Mouse (Mus musculus): ENCODE results near the gene Sept9.
"Not testable (repeated sequence)": the region's sequence is repeated elsewhere in the genome, so short reads cannot be mapped to it uniquely, and the experiment has no call there.

Sept9 gene

DNA sequence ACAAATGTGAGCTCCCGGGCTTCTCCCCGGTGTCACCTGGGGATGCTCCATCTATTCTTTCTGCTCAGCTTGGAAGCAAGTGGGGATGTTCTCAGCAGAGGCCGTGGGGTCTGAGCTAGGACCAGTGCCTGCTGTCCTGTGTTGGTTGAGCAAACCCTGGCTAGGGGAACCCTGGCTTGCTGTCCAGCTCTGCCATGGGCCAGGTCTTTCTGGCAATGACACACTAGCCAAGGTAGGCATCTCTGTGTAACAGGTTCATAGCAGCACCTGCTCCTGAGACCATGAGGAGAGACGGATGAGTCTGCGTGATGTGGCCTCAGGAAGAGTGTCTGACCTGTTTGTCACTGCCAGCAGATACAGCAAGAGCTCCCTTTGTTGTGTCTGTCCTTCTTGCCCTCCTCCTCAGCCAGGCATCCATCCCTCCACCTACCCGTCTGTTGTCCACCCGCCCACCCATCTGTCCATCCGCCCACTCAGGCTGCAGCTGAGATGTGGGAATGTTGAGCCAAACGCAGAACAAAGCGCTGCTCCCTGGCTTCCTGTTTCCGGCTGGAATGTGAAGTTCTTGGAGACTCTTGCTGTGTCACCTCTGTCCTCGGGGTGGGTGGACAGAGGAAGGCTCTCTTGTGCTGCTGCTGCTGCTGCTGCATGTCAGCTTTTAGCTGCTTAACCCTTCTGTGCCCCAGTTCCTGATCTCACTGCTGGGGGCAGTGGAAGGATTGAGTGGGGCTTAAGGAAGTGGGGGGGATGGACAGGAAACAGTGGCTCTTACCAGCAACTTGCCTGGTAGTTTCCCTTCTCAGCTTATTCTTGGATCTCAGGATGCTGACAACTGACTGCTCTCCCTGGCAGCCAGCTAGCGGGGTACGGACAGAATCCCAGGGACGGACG lies 117.2 kb downstream of the Sept9 start:
- no peak for DNase-seq

DNA sequence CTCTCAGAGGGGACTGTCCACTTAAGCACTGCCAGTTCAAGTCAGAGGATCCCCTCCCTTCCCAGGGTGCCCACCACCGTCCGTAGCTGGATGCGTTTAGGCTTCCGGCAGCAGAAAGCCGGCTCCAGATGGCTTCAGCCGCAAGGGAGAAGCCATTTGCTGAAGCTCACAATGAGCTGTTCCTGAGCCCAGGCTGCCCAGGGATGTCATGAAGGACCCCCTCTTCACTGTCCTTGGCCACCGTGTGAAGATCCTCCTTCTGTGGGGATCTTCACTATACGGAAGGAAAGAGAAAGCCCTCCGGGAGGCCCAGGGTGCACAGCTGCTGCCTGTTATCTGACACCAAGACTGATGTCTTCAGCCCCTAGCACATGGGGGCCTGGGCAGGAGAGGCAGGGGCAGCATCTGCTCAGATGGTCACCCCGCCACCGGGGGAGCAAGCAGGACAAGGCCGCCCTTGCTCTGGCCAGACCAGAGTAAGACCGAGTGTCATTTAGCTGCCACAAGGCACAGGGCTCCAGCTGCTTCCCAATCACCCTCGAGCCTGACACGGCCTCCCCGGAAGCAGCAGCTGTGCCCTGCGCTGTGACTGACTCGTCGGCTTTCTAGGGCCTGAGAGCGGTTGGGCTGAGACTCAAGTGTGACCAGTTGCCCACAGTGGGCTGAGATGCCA lies 118.1 kb downstream of the Sept9 start:
- no peak for DNase-seq

DNA sequence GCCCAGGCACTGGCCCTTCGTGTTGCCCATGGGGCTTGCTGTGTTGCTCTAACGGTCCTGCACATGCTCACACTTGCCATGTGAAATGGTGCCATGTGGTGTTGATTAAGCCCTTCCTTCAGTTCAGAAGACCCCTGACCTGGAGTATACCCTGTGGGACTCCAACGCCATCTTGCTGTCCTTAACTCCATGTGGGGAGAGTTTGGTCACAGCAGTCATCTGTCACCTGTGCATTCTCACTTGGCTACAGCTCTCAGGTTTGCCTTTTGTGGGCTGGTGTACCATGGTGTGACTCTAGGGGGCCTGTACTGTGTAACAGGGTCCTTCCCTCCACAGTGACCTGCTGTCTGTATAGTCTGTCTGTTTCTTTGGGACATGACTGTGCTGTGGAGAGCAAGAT lies 118.7 kb downstream of the Sept9 start:
- no peak for DNase-seq

DNA sequence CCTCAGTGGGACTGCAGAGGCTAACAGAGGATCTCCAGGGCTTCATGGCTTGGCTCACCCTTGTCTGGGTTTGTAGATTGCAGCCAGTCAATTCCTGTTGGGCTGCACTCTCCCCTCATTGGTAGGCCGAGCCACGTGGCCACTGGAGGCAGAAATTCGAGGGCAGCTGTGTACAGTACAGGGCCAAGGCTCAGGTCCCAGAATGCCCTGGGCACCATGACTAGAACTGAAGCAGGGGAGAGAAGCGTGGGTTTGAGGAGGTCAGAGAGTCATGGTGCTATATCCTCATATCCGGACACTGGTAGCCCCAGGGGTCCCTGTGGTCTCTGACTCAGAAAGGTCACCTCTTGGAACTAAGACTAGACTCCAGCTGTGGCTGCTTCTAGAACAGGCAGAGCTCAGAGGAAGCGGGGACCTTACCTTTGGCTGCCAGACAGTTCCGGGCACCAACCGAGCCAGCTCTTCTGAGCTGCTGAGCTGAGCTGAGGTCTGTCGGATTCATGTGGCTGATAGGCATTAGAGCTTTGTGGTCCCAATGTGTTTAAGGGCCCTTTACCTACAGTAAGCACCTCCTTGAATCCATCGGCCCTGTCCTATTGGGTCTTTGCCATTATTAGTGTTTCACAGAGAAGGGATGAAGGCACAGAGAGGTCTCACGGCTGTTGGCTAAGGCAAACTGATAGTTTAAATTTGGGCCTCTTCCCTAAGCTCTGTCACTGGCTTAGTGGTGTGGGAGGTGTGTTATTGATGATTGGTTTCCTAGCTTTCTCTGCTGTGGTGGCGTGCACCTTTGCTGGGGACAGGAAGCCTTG lies 119.5 kb downstream of the Sept9 start:
- DNase-seq = no peak

DNA sequence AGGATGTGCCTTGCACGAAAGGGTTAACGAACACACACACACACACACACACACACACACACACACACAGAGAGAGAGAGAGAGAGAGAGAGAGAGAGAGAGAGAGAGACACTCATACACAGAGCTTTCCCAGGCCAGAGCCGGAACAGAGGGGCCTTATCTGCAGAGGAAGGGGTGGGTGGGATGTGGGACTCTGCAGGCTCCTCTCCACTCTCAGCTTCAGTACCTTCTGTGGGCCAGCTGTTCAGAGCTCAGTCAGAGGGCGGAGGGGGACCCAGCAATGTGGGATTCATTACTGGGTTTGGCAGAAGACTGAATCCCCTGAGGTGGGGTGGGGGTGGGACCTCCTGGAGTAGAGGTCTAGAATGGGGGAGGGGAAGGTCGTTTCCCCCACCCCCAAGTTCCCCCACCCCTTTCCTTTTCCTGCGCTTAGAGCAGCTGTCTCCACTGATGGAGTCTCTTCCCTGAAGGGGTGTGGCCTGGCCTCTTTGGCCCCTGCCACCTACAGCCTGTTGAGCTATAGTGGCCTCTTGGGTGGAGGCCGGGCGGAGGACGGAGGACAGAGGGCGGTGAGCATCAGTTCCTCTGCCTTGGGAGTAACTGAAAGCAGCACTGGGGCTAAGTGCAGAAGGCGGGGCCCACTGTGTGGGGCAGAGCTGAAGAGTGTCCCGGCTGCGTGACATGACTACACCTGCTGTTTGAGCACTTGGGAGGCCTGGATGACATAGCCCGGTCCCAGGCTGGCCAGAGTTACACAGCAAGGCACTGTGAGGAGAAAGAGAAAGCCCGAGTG lies 120.3 kb downstream of the Sept9 start:
- DNase-seq = no peak

DNA sequence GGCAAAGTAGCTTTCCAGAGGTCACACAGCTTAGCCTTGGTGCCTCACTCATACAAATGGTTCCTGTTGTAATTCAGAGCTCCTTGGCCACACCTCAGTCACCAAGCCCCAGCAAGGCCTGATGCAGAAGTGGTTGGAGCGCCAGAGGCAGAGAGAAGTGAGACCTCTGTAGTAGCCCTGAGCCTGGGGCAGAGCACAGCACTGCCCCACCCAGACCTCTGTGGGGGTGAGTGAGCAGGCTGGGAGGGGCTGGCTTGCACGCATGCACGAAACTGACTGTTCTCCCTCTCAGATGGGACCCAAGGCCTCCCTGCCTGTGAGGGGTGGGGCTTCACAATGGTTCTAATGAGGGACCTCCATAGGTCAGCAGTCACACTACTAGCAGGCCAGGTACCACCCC lies 121.0 kb downstream of the Sept9 start:
- no peak for DNase-seq

DNA sequence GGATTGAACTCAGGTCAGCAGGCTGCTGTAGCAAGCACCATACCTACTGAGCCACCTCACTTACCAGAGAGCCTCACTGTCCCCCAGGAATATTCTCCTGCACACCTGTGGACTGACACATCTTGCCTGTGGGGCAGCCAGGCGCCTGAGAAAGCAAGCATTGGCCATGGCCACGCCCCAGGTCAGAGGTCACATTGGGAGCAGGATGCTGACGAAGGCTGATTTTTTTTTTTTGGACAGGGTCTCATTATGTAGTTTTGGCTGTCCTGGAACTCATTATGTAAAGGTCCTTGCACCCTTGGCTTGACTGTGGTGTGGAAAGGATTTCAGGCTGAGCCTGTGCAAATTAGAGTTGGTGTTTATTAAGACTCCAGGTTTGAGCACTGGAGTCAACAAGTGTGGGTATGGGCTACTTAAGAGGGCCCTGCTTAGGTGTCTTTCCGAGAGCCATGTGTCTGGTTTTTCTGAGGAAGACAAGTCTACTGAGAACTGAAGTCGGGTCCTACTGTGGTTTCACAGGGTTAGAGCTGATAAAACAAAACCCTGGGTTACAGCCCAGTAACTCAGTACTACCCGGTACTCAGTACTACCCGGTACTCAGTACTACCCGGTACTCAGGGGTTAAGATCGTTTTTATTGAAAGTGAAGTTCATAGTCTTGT lies 122.0 kb downstream of the Sept9 start:
- peak in 1 of 2 experiments; percentile 53 for DNase-seq

DNA sequence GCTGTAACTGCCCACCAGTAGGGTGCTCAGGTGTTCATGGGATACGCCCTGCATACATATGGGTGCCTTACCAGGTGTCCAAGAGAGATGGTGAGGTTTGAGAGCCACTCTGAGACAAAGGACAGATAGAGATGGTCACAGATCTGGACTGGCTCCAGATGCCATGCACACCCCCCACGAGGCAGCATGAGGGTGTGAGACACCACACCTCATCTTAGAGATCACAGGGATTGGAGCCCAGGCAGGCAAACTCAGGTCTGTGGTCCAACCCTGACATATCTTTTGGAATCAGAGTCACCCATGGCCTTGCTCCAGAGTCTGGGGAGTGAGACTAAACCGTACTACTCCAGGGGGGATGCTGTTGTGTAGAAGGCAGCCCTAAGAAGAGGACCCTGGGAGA lies 122.8 kb downstream of the Sept9 start:
- DNase-seq = no peak

DNA sequence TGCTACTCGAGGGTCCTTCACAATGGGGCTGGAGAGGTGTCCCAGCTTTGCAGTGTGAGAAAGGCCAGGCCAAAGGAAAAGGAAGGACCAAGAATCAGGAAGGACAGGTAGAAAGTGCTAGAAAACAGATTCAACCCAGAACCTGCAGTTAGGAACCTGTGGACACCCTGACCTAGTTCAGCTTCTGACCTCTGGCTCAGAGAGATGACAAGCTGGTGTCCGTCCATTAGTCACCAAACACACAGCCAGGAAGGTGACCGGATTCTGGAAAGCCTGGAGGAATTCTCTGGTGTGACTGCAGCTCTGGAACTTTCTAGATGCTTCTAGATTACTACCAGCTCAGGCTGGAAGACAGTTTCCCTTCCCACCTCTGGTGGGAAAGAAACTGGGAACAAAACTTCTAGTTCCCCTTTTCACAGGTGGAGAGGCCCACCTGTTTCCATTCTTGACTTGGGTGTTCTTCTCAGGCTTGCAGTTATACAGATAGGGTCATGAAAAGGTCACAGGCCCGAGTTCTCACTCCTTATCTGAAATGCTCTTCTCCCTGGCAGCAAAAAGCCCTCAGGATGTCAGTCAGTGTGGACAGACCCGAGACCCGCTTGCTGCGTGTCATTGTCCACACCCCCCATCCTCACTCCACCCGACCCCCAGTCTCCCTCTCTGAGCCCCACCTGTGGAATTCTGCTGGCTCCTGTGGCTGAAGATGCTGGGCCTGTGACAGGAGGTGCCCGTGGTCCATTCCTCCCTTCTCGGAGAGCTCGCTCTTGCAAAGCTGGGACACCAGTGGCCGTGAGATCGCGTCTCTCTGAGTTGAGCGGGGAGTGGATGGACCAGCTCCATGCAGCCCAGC lies 123.5 kb downstream of the Sept9 start:
- DNase-seq = no peak

DNA sequence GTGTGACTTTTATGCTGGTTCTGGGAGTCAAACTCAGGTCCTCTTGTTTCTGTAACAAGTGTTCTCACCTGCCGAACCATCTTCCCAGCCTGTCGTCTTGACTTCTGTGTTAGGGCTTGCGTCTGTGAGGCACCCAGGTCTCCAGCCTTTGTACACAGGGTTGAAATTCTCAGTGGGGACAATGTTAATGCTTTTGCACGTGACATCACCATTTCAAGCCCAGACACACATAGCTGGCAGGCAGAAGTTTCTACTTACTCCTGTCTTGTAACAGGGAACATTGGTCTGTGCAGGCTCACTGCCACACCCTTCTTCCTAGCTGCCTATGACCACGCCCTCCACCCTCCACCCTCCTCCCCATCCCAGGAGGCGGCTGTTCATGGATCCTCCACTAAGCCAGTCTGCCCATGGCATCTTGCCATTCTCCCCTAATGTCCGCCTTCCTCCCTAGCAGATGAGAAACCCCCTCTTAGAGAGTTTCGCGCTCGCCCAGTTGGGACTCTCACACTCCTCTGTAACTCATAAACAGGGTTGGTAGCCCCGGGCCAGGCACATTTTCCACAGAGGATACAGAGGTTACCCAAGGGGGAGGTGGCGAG lies 124.6 kb downstream of the Sept9 start:
- no peak for DNase-seq

DNA sequence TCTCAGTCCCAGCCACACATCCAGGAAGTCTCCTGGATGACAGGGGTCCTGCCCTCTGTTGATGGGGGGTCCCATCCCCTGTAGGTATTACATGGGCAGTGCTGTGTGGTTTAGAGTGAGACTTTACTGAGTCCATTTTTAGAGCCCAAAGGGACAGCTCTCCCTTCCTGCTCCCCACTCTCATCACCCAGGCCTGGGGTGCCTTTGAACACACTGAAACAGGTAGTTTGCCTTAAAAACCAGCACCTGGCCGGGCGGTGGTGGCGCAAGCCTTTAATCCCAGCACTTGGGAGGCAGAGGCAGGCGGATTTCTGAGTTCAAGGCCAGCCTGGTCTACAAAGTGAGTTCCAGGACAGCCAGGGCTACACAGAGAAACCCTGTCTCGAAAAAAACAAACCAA lies 125.3 kb downstream of the Sept9 start:
- not testable (repeated sequence) for DNase-seq

DNA sequence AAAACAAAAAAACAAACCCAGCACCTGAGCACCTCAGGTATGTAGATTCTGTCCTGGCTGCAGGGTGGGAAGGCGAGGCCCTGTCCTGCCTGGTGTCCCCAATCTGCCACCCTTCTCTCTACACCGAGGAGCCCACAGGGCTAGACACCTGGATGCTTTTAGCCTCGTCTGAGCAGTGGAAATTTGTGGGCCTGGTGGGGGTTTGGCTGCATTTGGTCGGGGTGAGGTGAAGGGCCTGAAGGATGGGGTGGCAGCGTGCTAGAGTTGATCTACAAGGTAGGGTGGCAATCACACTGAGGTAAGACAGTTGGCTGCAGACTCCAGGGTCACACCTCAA lies 125.6 kb downstream of the Sept9 start:
- no peak for DNase-seq

DNA sequence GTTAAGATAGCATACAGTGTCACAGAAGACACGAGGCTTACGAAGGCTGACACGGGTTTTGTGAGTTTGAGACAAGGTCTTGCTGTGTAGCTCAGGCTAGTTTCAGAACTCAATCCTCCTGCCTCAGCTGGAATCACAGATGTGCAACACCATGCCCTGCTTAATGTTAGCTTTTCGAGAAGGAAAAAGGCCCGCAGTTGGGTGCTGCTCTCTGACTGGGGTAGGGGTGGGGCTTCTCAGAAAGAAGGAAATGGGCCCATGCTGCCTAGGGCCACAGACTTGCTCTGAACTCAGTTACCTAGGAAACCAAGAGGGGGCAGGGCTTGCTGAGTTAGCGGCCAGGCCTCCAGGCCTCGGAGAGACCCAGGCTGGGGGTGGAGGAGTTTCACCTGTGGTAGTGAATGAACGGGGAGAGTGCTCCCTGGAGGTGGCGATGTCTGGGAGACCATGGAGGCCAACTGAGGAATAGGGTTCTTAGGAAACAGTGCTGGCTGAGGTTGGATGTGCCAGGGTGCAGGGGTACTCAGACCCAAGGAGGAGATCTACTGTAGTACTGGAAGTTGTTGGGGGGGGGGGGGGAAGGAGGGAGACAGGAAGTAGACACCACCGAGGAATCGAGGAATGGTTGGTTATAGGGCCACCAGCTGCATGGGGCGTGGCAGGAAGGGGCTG lies 126.1 kb downstream of the Sept9 start:
- DNase-seq = no peak

DNA sequence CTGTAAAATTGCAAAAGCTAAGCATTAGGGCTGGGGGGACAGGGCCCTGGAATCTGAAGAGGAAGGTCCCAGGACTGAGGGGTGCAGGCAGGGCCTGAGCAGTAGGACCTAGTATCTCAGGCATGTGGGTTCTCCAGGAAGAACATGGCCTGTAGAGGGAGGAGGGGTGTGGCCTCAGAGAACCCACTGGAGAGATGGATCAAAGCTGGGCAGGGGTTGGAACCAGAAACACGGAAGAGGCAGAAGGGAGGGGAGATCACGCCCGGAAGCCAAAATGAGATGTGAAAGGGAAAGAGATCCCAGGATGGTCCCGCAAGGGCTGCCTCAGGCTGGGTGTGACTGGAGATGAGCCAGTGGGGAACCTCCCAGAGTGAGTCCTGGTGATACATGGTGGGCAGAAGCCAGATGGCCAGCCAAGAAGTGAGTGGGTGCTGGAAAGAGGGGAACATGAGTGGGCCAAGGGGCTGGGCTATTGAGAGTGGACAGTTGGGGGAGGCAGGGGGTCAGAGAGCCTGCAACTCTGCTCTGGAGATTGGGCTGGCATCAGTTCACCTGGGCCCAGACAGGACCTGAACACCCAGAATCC lies 126.8 kb downstream of the Sept9 start:
- DNase-seq = no peak

DNA sequence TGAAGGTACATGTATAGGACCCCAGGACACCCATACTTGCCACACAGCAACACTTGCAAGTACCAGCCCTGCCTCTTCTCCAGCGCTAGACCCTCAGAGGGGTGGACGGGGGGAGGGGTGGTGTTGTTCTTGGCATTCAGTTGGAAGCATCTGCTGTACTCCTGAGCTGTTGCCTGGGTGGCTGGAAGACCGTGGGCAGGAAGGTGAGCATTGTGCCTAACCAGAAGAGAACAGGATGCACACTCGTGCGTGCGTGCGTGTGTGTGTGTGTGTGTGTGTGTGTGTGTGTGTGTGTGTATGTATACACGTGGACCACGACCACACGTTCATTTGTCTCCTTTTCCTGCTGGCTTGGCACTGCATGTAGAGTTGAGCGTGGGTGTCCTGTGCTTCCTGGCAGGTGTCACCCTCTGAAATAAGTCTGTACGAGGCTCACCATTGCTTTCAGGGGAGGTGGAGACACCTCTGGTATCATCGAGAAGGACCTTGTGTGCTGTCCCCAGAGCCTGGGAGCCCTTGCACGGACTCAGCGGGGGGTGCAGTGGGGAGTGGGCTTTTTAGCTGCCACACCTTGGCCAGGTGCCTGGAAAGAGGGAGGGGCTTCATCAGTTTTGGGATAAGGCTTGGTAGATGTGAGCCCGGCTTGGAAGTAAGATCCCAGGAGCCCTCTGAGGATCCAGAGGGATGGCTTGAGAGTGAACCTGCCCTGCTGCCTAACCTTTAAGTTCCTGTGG lies 127.6 kb downstream of the Sept9 start:
- DNase-seq = no peak

DNA sequence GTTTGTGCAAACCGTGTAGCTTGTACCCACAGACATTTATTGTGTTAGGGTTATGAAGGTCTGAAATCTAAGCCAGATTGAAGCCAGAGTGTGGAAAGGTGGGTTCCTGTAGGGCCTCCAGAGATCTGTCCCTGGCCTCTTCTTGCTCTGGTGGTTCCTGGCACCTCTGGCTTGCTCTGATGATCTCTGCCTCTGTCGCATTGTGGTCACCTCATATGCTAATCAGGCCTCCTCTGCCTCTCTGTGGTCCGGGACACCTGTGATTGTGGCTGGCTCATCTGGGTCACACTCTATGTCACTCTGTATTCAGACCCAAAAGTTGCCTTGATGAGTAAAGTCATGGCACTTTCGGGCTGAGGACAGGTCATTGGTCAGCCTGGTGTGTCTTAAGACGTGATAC lies 128.2 kb downstream of the Sept9 start:
- DNase-seq = no peak

DNA sequence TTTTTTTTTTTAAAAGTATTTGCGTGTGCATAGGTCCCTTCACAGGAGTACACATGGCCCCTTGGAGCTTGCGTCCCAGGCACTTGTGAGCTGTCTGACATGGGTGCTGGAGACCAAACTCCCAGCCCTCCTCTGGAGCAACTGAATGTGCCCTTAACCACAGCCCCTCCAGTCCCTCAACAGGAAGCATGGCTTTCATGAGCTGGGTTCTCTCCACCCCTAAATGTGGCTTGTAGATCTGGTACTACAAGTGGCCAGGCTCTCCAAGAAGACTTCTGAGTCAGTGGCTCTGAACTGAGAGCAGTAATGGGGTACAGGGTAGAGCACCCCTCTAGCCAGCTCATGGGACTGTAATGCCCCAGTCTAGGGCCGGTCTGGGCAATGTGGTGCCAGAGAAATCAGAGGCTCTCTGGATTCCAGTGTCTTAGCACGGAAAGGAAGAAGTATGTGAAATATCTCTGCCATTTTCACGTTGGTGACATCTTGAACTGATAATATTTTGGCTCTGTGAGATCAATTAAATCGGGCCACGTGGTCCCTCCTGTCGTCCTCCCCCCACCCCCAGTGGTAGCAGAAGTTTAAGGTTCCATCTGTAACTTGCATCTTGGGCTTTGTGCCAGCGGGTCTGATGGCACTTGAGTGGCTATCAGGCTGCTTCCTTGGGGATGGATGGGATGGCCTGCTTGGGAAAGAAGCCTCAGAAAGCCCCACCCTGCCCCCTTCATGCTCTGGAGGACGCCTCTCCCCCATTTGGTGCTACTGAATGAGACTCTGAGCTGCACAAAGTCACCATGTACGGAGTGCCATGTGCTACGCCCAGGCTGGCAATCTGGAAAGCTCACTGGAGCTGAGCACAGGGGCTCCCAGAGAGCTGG lies 130.9 kb downstream of the Sept9 start:
- DNase-seq = no peak

DNA sequence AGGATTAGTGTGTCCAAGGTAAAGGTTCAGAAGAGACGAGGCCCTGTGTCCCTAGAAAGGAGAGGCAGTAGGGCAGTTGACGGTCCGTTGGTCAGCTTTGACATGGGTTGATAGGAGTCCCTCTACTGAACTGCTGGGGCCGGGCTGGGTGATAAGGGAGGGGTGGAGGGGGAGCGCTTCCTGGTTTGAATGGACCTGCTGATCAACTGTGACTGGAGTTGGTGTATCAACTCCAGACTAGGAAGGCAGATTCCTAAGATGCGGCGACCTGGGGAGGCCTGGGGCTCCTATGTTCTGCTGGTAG lies 131.4 kb downstream of the Sept9 start:
- DNase-seq = no peak
